Mouse (Mus musculus) right cerebral cortex, adult 2 months (tissue): Measurements from ENCODE around the gene Ndufs2.
A peak's percentile ranks its signal among the peaks of the same experiment; 100 is the strongest.
"Not testable (repeated sequence)": the region's sequence is repeated elsewhere in the genome, so short reads cannot be mapped to it uniquely, and the experiment has no call there.

Experiments used
- DNase-seq, 2 experiments: peaks; one replicate each; pipeline ENCODE4 v3.0.0; 2021 to 2022; ENCODE audit warnings: low spot score in 2 of 2

The Ndufs2 gene

DNA sequence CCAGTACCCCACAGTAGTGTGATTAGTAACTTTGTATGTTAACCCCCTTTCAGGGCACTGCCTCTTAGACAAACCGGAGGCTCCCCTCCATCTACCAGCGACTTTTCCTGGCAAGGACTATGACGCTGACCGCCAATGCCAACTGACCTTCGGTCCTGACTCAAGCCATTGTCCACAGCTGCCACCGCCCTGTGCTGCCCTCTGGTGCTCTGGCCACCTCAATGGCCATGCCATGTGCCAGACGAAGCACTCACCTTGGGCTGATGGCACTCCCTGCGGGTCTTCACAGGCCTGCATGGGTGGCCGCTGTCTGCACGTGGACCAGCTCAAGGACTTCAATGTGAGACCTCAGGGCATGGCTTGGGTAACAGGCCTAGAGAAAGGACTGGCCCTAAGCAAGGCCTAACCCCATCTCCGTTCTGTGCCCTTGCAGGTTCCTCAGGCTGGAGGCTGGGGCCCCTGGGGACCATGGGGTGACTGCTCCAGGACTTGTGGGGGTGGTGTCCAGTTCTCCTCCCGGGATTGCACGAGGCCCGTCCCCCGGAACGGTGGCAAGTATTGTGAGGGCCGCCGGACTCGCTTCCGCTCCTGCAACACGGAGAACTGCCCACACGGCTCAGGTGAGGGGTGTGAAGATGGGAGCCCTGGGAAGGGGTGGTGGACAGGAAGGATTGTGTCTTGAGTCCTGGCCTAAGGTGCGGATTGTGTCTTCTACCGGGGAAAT is 5.1 kb upstream of the Ndufs2 start:
- no peak for DNase-seq

GRCm38 (mm10) chr1:171252415-171252814 is 1.2 kb upstream of the Ndufs2 start:
- no peak for DNase-seq

GRCm38 (mm10) chr1:171251594-171252324 is 571 bp upstream of the Ndufs2 start:
- DNase-seq = no peak

- DNase-seq = peak in 1 of 2 experiments; percentile 63
Measured at GRCm38 (mm10) chr1:171249913-171250600, 1.1 kb downstream of the Ndufs2 start, which contains the start of gene Adamts4. Gene Adamts4, plus strand, starts transcription at chr1:171250421.

- DNase-seq = no peak
Measured at GRCm38 (mm10) chr1:171248386-171249226, 2.6 kb downstream of the Ndufs2 start.

DNA sequence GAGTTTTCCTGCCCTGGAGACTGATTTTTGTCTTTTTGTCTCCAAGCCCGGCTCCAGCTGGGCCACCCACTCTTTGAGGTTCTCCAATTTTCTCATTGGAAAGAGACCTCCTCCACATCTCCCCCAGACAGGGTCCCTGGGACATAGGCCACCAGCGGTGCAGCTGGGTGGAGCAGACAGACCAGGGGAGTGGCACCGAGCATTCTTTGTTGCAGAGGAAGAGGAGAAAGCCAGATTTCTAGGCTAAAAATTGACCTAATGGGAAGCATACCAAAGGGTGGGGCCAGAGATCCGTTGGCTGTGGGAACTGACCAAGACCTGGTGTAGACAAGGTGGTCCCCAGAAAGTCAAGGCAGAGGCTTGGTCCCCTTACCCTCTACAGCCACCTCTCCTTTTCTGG is 3.3 kb downstream of the Ndufs2 start:
- no peak for DNase-seq

- no peak for DNase-seq
Measured at GRCm38 (mm10) chr1:171247453-171247841, 3.7 kb downstream of the Ndufs2 start.

DNA sequence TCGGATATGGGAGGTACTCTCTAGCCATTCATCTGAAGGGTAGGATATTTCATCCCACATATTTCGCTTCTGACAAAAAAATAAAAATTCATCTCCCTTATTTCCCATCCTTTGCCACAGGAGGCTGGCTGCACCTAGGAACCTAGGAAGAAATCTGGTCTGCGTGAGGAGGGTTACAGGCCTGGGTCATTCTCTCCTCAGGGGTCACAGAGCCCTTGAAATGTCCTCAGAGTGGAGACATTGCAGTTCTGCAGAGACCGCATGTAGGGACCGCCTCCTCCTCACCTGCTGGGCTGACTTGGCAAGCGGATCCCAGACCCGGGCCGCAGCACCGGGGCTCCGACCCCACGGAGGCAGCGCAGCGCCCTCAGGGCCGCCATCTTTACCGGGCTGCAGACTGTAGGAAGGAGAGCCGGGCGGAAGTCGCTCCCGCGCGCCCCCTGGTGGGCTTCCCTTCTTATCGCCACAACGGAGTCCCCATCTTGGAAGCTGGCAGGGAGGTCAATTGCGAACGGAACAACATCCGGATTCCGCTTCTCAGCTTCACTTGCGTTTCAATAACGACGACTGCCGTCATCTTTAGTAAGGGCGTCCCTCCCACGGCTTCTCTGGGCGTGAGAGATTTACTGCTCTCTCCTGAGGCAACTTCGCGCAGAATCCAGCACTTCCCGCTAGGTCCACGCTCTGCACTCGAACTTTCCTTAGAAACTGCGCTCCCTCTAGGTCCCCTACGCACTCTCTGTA is 4.3 kb downstream of the Ndufs2 start:
- peak; percentile 97 to 98 for DNase-seq

- no peak for DNase-seq
Measured at GRCm38 (mm10) chr1:171245353-171245752, 5.8 kb downstream of the Ndufs2 start.

DNA sequence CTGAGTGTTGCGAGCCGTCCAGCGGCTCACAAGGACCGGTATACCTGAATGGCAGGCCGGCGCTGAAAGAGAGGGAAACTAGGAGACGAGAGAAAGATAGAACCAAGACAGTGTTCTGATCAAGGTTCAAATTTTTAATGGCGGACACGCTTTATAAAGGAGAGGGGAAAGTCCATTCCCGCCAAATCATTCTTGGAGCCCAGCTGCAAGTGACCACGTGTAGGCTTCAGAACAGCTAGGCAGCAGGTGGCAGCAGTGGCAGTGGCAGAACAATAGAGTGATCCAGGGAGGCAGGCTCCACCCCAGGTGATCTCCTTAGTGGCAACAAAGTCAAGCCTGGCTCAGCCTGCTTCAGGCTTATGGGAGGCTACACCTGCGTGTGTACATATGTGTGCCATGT is 9.2 kb downstream of the Ndufs2 start:
- DNase-seq = not testable (repeated sequence)

DNA sequence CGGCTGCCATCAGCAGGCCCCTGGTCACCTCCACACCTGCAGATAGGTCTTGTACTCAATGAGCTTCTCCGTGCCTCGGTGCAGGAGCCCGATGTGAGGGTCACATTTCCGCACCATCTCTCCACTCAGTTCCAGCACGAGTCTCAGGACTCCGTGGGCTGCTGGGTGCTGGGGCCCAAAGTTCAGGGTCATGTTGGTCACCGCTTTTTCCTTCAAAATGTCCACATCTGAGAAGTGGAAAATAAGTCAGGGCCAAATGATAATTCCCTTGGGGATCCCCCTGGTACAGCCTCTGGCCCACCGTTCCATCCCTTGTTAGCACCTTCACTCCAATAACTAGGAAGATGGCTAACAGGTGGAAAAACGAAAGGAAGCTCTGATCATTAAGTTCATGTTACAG is 10.3 kb downstream of the Ndufs2 start:
- no peak for DNase-seq

DNA sequence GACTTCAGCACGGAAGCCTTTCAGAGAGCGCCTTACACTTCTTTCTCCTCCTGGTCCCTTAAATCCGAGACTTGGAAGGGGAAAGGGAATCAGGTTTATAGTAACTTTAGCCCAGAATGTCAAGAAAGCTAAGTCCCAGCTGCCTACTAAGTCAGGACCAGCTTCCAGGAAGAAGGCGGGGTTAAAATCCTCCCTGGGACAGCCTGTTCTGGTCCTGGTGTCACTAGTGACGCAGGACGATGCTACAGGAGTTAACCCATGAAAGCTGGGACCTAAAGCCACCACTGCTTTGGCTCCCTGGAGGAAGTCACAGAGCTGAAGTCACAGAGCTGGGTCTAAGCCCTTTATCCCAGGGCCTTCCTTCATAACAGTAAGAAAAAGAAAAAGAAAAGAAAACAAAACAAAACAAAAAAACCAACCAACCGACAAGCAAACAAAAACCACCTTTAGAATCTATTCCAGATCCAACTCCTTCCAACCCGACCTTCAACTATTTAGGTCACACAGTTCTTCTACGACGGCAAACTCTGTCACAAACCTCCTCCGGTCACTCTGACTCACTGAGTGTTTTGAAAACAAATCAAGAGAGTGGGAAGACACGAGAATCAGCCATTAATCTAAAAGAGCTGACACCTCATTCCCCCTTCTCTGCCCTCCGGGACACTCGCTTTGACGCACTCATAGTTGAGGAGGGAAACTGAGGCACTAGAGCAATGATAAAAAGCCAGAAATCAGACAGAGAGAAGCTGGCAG is 11.0 kb downstream of the Ndufs2 start:
- DNase-seq = no peak

DNA sequence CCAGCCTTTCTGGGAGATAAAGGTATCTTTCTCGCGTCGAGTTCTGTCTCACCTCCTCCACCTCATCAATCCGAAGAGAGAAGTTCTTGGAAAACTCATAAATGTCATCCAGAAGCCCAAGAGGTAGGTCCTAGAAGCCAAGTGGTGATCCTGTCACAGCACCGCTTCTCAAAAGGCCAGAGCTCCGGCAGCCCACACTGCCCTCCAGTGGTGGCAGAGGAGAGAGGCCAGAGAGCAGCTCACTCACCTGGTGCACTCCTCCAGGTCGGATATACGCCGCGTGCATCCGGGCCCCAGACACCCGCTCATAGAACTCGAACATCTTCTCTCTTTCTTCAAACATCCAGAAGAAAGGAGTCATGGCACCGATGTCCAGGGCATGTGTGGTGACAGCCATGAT is 12.7 kb downstream of the Ndufs2 start:
- DNase-seq = peak; percentile 41 to 51

DNA sequence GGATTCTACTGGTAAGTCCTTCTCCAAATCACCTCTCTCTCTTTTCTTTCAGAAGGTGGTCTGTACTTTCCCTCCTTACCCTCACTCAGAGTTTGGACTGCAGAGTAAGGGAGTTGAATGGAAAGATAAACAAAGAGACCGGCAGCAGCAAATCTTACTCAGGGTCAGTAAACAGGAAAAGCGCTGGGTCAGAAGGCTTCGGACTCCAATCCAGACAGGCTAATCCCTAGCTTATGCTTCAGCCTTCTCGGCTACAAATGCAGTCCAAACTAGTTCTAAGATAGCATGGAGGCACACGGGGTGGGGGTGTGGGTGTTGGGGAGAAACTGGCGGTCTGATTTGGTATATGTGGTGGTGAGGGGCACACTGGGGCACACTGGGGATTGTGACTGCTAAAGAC is 13.8 kb downstream of the Ndufs2 start:
- DNase-seq = no peak

GRCm38 (mm10) chr1:171235791-171236190 is 15.4 kb downstream of the Ndufs2 start:
- DNase-seq = no peak

DNA sequence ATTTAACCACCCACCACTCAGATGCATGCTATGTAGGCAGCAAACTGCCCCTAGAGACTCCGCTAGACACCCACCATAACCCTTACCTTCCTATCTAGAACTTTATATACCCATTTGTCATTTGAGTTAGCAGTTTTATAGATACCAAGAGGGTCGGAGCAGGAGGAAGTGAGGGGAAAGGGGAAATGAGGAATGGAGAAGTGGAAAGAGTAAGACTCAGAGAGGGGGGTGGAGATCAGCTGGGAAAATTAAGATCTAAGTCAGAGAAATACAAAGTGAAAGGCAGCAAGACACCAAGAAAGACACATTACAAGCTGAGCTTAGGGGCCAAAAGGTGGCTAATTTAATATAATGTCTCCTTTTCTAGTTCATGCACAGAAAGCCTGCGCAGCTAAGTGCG is 16.6 kb downstream of the Ndufs2 start:
- DNase-seq = no peak

GRCm38 (mm10) chr1:171234126-171234525 is 17.1 kb downstream of the Ndufs2 start, which contains the start of gene Fcer1g:
Gene Fcer1g, minus strand, starts transcription at chr1:171234365.
- no peak for DNase-seq

- DNase-seq = no peak
Measured at GRCm38 (mm10) chr1:171232800-171233730, 18.1 kb downstream of the Ndufs2 start.

- DNase-seq = no peak
Measured at GRCm38 (mm10) chr1:171232348-171232747, 18.8 kb downstream of the Ndufs2 start.
